Mouse (Mus musculus): Measurements from ENCODE around the gene Vmn2r25.
"Not testable (repeated sequence)": the region's sequence is repeated elsewhere in the genome, so short reads cannot be mapped to it uniquely, and the experiment has no call there.

Vmn2r25 gene

DNA sequence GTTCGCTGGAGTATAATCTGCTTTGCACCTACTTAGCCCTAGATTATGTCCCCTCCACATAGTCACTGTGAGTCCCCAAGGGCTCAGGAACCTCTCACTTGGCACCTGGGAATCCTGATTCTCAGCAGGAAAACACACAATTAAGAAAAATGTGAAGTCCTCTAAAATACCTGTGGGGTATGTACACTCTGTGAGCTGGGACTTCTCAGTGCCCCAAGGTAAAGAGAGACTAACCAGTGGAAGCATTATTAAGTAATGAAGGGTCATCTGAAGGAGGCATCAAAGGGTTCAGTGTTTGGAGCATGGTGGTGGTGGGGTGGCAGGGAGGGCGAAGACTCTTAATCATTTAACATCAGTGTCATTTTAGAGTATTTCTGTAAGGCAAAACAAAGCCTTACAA lies at the start of gene Vmn2r25:
Gene Vmn2r25 (minus strand): TSS at position 101 of the 400 bp plus-strand sequence.
- not testable (repeated sequence) for DNase-seq (ENCODE audit: low spot score)

DNA sequence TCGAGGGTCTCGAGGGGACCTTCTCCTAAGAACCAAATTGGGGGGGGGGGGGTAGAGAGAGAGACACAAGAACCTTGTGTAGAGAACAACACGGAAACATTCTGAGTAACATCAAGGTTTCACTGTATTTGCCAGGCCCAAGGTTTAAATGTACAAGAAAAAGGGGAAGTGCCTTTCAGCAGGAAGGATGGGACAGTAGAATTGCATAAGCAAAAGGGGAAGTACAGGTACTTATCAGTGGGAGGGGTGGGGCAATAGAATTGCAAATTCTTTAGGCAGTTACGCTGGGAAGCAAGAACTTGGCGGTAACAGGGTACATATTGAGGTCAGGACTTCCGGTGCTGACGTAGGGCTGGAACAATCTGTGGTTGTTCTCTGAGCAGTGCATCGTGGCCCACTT lies 33.3 kb downstream of the Vmn2r25 start:
- DNase-seq (ENCODE audit: low spot score): no peak

DNA sequence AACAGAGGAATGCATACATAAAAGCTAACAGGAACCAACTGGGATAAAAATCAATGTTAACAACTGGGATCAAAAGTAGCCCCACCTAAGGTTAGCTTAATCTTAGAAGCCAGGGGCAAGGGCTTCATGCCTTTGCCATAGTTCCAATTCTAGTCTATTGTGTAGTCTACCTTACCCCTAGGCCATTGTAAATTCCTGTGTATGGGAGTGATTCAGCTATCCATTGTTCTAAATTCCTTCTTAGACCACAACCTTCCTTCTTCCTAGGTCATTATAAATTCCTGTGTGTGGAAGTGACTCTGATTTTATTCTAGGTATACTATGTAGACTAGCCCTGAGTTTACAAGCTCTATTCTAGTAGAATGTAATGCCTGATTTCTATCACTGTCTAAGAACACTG lies 43.0 kb downstream of the Vmn2r25 start:
- not testable (repeated sequence) for DNase-seq (ENCODE audit: low spot score)

DNA sequence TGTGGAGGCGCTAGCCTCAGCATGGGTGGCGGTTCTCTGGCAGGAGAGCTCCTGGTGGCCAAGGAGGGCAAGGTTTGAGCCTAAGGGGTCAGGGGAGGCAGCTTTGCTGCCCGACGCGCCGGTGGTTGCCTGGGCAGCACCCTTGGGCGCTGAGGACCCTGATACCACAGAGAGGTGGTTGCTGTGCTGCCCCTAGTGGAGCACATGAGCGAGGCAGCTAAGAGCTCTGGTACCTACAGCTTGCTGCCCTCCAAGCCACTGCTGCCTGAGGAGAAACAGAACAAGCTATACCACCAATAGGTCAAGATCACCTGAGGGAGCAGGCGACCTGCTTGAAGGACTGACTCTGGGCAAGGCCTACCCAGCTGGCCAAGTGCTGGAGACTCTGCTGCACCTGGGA lies 59.5 kb downstream of the Vmn2r25 start:
- no peak for DNase-seq (ENCODE audit: low spot score)

DNA sequence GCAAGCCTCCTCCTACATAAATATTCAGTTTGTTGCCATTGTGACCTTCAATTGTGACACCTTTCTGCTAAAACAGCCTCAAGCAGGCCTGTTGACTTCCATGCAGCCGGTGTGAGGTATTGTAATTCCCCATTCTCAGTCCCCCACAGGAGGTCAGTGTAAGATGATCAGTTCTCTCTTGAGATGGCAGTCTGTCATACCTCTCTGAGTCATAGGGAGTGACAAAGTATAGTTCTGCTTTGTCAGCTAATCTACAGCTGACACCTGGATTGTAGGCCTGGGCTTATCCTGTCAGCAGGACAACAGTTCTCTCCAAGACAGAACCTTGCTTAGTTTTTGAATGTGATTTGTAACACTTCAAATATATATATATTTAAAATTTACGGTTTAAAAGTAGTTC lies 68.4 kb downstream of the Vmn2r25 start:
- DNase-seq (ENCODE audit: low spot score): no peak

DNA sequence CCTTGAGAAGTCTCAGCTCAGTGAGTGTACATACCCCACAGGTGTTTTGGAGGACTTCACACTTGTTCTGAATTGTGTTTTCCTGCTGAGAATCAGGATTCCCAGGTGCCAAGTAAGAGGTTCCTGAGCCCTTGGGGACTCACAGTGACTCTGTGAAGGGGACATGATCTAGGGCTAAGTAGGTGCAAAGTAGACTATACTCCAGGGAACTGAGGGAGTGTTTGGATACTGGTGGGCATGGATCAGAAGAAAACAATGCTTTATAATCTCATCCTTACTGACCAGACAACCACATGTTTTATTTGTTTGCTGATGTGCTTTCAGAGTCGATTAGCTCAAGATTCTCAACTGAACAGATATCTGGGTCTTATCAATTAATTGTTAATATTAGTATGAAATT lies 74.7 kb downstream of the Vmn2r25 start, which contains the start of gene Vmn2r24:
Gene Vmn2r24 (plus strand): TSS at position 301 of the 400 bp plus-strand sequence.
- DNase-seq (ENCODE audit: low spot score): no peak
